Mouse (Mus musculus) MEL (cell line): ENCODE data around the gene Dohh. TPM values are rescaled to one million over a fixed set of nuclear protein-coding genes. Genes with fewer than 3 reads are reported as not detected.

Experiments used
- DNase-seq: peaks from one replicate; pipeline ENCODE4 v3.0.0; 2011; ENCODE audit warnings: low read depth, low spot score
- H3K27ac ChIP-seq: 2 replicates; pipeline ENCODE4 v1.5.1; 2012; ENCODE audit warnings: low read depth, mild to moderate bottlenecking, control low read depth, low read length, moderate library complexity; ENCODE audit not compliant: control insufficient read depth
- H3K27me3 ChIP-seq, 2 experiments: fragments of 150-350 bp in 1 of 2; sonication (generic) in 1 of 2; 2 replicates each; pipeline ENCODE4 v1.6.1; 2012; ENCODE audit warnings: low read length in 2 of 2, mild to moderate bottlenecking in 2 of 2, improper control_type of control experiment in 1 of 2, moderate library complexity in 1 of 2; ENCODE audit not compliant: insufficient read depth in 2 of 2, control insufficient read depth in 1 of 2
- H3K36me3 ChIP-seq, 2 experiments: 2 replicates each; pipeline ENCODE4 v1.6.1; 2012 to 2014; ENCODE audit warnings: low read length in 2 of 2, improper control_type of control experiment in 1 of 2, inconsistent platforms in 1 of 2, mild to moderate bottlenecking in 1 of 2; ENCODE audit not compliant: insufficient read depth in 2 of 2, control insufficient read depth in 1 of 2
- H3K4me1 ChIP-seq, 2 experiments: fragments of 150-350 bp in 1 of 2; sonication (generic) in 1 of 2; 2 replicates each; pipeline ENCODE4 v1.6.1; 2012; ENCODE audit warnings: low read length in 2 of 2, improper control_type of control experiment in 1 of 2, mild to moderate bottlenecking in 1 of 2; ENCODE audit not compliant: insufficient read depth in 2 of 2, control insufficient read depth in 1 of 2
- H3K4me3 ChIP-seq, 2 experiments: fragments of 150-350 bp in 1 of 2; sonication (generic) in 1 of 2; 2 replicates each; pipeline ENCODE4 v1.5.1; 2012; ENCODE audit warnings: low read depth in 2 of 2, low read length in 2 of 2, mild to moderate bottlenecking in 2 of 2, moderate library complexity in 2 of 2, control low read depth in 1 of 2, improper control_type of control experiment in 1 of 2; ENCODE audit not compliant: control insufficient read depth in 1 of 2, insufficient read depth in 1 of 2
- H3K79me2 ChIP-seq: 2 replicates; pipeline ENCODE4 v1.6.1; 2012; ENCODE audit warnings: mild to moderate bottlenecking, low read length, moderate library complexity; ENCODE audit not compliant: control insufficient read depth, poor library complexity, insufficient read depth
- H3K9ac ChIP-seq: 2 replicates; pipeline ENCODE4 v1.6.1; 2012; ENCODE audit warnings: low read depth, mild to moderate bottlenecking, control low read depth, low read length, moderate library complexity; ENCODE audit not compliant: control insufficient read depth, poor library complexity, severe bottlenecking
- H3K9me3 ChIP-seq: fragments of 150-350 bp; sonication (generic); replicated peaks from 2 replicates; pipeline ENCODE4 v1.6.1; 2012; ENCODE audit warnings: mild to moderate bottlenecking, low read length, improper control_type of control experiment, moderate library complexity; ENCODE audit not compliant: insufficient read depth
- CHD1 ChIP-seq: IDR thresholded peaks from 2 replicates; pipeline ENCODE4 v1.6.1; 2012; ENCODE audit warnings: low read depth, mild to moderate bottlenecking, inconsistent platforms, low read length, improper control_type of control experiment
- CHD2 ChIP-seq: IDR thresholded peaks from 2 replicates; pipeline ENCODE4 v1.6.1; 2011; ENCODE audit warnings: low read length, improper control_type of control experiment
- CTCF ChIP-seq, 3 experiments: IDR thresholded peaks in 2 of 3; conservative IDR thresholded peaks in 1 of 3; 2 replicates each; pipeline ENCODE4 v1.5.1; 2011 to 2012; ENCODE audit warnings: low read length in 3 of 3, low read depth in 2 of 3, mild to moderate bottlenecking in 2 of 3, improper control_type of control experiment in 1 of 3, inconsistent platforms in 1 of 3, mixed read lengths in 1 of 3, moderate library complexity in 1 of 3; ENCODE audit not compliant: control insufficient read depth in 1 of 3, insufficient read depth in 1 of 3, poor library complexity in 1 of 3, severe bottlenecking in 1 of 3
- E2F4 ChIP-seq: IDR thresholded peaks from 2 replicates; pipeline ENCODE4 v1.6.1; 2011; ENCODE audit warnings: low read depth, low read length, improper control_type of control experiment, borderline replicate concordance
- ELF1 ChIP-seq: IDR thresholded peaks from 2 replicates; pipeline ENCODE4 v1.6.1; 2014; ENCODE audit warnings: low read depth, mild to moderate bottlenecking, inconsistent platforms, low read length, improper control_type of control experiment, moderate library complexity
- ETS1 ChIP-seq: IDR thresholded peaks from 2 replicates; pipeline ENCODE4 v1.6.1; 2012; ENCODE audit warnings: low read depth, mild to moderate bottlenecking, inconsistent platforms, low read length, improper control_type of control experiment, moderate library complexity
- GATA1 ChIP-seq: IDR thresholded peaks from 2 replicates; pipeline ENCODE4 v1.6.1; 2011; ENCODE audit warnings: low read depth, low read length, improper control_type of control experiment
- HCFC1 ChIP-seq: IDR thresholded peaks from 2 replicates; pipeline ENCODE4 v1.6.1; 2012; ENCODE audit warnings: low read depth, mild to moderate bottlenecking, inconsistent platforms, low read length, improper control_type of control experiment, moderate library complexity
- JUND ChIP-seq: IDR thresholded peaks from 2 replicates; pipeline ENCODE4 v1.6.1; 2011; ENCODE audit warnings: low read depth, mild to moderate bottlenecking, improper control_type of control experiment, low read length
- KAT2A ChIP-seq: conservative IDR thresholded peaks from 2 replicates; pipeline ENCODE4 v1.6.1; 2012; ENCODE audit warnings: low read depth, low read length, improper control_type of control experiment, inconsistent platforms
- MAFK ChIP-seq: IDR thresholded peaks from 2 replicates; pipeline ENCODE4 v1.6.1; 2011; ENCODE audit warnings: low read depth, mild to moderate bottlenecking, low read length, improper control_type of control experiment, borderline replicate concordance
- MAX ChIP-seq: IDR thresholded peaks from 2 replicates; pipeline ENCODE4 v1.6.1; 2011; ENCODE audit warnings: low read length, improper control_type of control experiment
- MAZ ChIP-seq: IDR thresholded peaks from 2 replicates; pipeline ENCODE4 v1.6.1; 2012; ENCODE audit warnings: low read depth, mild to moderate bottlenecking, inconsistent platforms, low read length, improper control_type of control experiment
- MEF2A ChIP-seq: IDR thresholded peaks from 2 replicates; pipeline ENCODE4 v1.6.1; 2014; ENCODE audit warnings: low read depth, mild to moderate bottlenecking, inconsistent platforms, low read length, improper control_type of control experiment; ENCODE audit not compliant: poor library complexity, insufficient replicate concordance, severe bottlenecking; ENCODE audit errors: extremely low read depth
- MYB ChIP-seq: IDR thresholded peaks from 2 replicates; pipeline ENCODE4 v1.6.1; 2011; ENCODE audit warnings: mild to moderate bottlenecking, low read depth, low read length, improper control_type of control experiment
- NELFE ChIP-seq: IDR thresholded peaks from 2 replicates; pipeline ENCODE4 v1.6.1; 2011; ENCODE audit warnings: low read depth, low read length, improper control_type of control experiment
- POLR2A ChIP-seq, 2 experiments: IDR thresholded peaks; 2 replicates each; pipeline ENCODE4 v1.6.1; 2011 to 2012; ENCODE audit warnings: low read length in 2 of 2, mild to moderate bottlenecking in 2 of 2, control low read depth in 1 of 2, improper control_type of control experiment in 1 of 2, low read depth in 1 of 2, moderate library complexity in 1 of 2; ENCODE audit not compliant: control insufficient read depth in 1 of 2, insufficient read depth in 1 of 2, poor library complexity in 1 of 2
- POLR2AphosphoS2 ChIP-seq: IDR thresholded peaks from 2 replicates; pipeline ENCODE4 v1.6.1; 2011; ENCODE audit warnings: low read length, improper control_type of control experiment
- POLR2AphosphoS5 ChIP-seq: IDR thresholded peaks from 2 replicates; pipeline ENCODE4 v1.6.1; 2012; ENCODE audit warnings: low read depth, borderline replicate concordance, mild to moderate bottlenecking, inconsistent platforms, low read length, moderate library complexity, mixed read lengths
- RAD21 ChIP-seq: IDR thresholded peaks from 2 replicates; pipeline ENCODE4 v1.6.1; 2011; ENCODE audit warnings: mild to moderate bottlenecking, low read depth, low read length, improper control_type of control experiment
- TBP ChIP-seq: IDR thresholded peaks from 2 replicates; pipeline ENCODE4 v1.8.0; 2011; ENCODE audit warnings: low read depth, low read length, improper control_type of control experiment
- UBTF ChIP-seq: IDR thresholded peaks from 2 replicates; pipeline ENCODE4 v1.6.1; 2012; ENCODE audit warnings: low read depth, mild to moderate bottlenecking, inconsistent platforms, low read length, improper control_type of control experiment, moderate library complexity, borderline replicate concordance; ENCODE audit not compliant: insufficient read depth
- USF1 ChIP-seq: IDR thresholded peaks from 2 replicates; pipeline ENCODE4 v1.6.1; 2014; ENCODE audit warnings: low read depth, mild to moderate bottlenecking, inconsistent platforms, low read length, improper control_type of control experiment, moderate library complexity
- USF2 ChIP-seq, 2 experiments: IDR thresholded peaks; 2 replicates each; pipeline ENCODE4 v1.6.1; 2011 to 2012; ENCODE audit warnings: improper control_type of control experiment in 2 of 2, low read length in 2 of 2, borderline replicate concordance in 1 of 2, inconsistent platforms in 1 of 2, low read depth in 1 of 2, mild to moderate bottlenecking in 1 of 2; ENCODE audit not compliant: insufficient read depth in 1 of 2
- ZC3H11A ChIP-seq: IDR thresholded peaks from 2 replicates; pipeline ENCODE4 v1.6.1; 2012; ENCODE audit warnings: low read depth, mild to moderate bottlenecking, inconsistent platforms, low read length, improper control_type of control experiment
- ZKSCAN1 ChIP-seq: IDR thresholded peaks from 2 replicates; pipeline ENCODE4 v1.6.1; 2012; ENCODE audit warnings: low read depth, mild to moderate bottlenecking, inconsistent platforms, low read length, improper control_type of control experiment, moderate library complexity
- ZMIZ1 ChIP-seq: IDR thresholded peaks from 2 replicates; pipeline ENCODE4 v1.6.1; 2012; ENCODE audit warnings: low read depth, mild to moderate bottlenecking, inconsistent platforms, low read length, improper control_type of control experiment, moderate library complexity
- polyA plus RNA-seq, 2 experiments: library from polyadenylated mRNA; stranded (reverse) in 1 of 2; unstranded in 1 of 2; fragments of >175 nt in 1 of 2; fragments of >200 nt in 1 of 2; gene quantifications; 2 replicates each; pipeline versions ENCODE4 v1.2.1 to v1.2.4; 2012; ENCODE audit warnings: low replicate concordance in 2 of 2, low read depth in 1 of 2; ENCODE audit not compliant: insufficient read length in 2 of 2, insufficient read depth in 1 of 2, missing spikeins in 1 of 2
- total RNA-seq: library from RNA; depleted of rRNA; stranded (reverse); fragments of 300-350 nt; gene quantifications from 2 replicates; pipeline ENCODE4 v1.2.3, GENCODE M21; 2012

Dohh gene
- total and polyA plus RNA-seq, 3 experiments, result 145 to 153 TPM; not detected in 1

- peaks cover 0 to 12% of the 10 kb centered on the region in 2 experiments; a peak in 2 of 4 replicates for H3K36me3 ChIP-seq
- DNase-seq, result no peak
- peaks cover 10 to 14% of the 10 kb centered on the region in 2 experiments; a peak in 3 of 4 replicates for H3K4me1 ChIP-seq
- peaks cover 4% of the 10 kb centered on the region; the same call in 1 of the 2 replicates for H3K79me2 ChIP-seq
- TF ChIP-seq MAFK, result no peak
- TF ChIP-seq MYB, result no peak
- TF ChIP-seq ZKSCAN1, result no peak
- 0 out of 2 replicates have a peak, but pooled peaks have one; percentile 26 for TF ChIP-seq UBTF
- 0 out of 4 replicates have a peak, but pooled peaks of 1 of the 2 experiments have one; percentile 12 for TF ChIP-seq POLR2A (IDR thresholded peaks at IDR 0.05; ENCODE audit: control insufficient read depth in 1 of 2, insufficient read depth in 1 of 2, low read depth in 1 of 2, low read length in 2 of 2, poor library complexity in 1 of 2)
- no peak for TF ChIP-seq ZC3H11A
- no peak for TF ChIP-seq KAT2A
- TF ChIP-seq TBP, result no peak
- H3K27ac ChIP-seq, result peak overlapping the region; percentile 56
- H3K9me3 ChIP-seq, result no peaks in the 10 kb centered on the region
- peak overlapping the region; percentile 84 for H3K9ac ChIP-seq
- H3K27me3 ChIP-seq, result no peaks in the 10 kb centered on the region
- peak overlapping the region; percentile 81 to 94 for H3K4me3 ChIP-seq
Observed at GRCm38 (mm10) chr10:81349961-81350350, 34.3 kb upstream of the Dohh start.

- Histone ChIP-seq H3K79me2 (peaks cover 4% of the 10 kb centered on the region; the same call in 1 of the 2 replicates), H3K36me3 (peaks cover 0 to 14% of the 10 kb centered on the region in 2 experiments; a peak in 2 of 4 replicates), H3K4me1 (peaks cover 8 to 13% of the 10 kb centered on the region in 2 experiments; a peak in 3 of 4 replicates)
- TF ChIP-seq MAZ (peak; percentile 63), NELFE (peak; percentile 60), RAD21 (peak; percentile 35), TBP (peak; percentile 79; the same call in 1 of the 2 replicates), MAFK (no peak), UBTF (no peak), ZMIZ1 (0 out of 2 replicates have a peak, but pooled peaks have one; percentile 13), MYB (no peak), MAX (peak; percentile 56; the same call in 1 of the 2 replicates), CTCF (IDR thresholded peaks at IDR 0.05 in 2 of 3, conservative IDR thresholded peaks at IDR 0.05 in 1 of 3; ENCODE audit: control insufficient read depth in 1 of 3, insufficient read depth in 1 of 3, low read depth in 2 of 3, low read length in 3 of 3, poor library complexity in 1 of 3, severe bottlenecking in 1 of 3) (peak; percentile 71 to 81 (median 79)), POLR2AphosphoS2 (peak; percentile 54; the same call in 1 of the 2 replicates), E2F4 (no peak), ETS1 (peak; percentile 34; the same call in 1 of the 2 replicates), USF1 (peak; percentile 47), CHD2 (peak; percentile 26), POLR2A (IDR thresholded peaks at IDR 0.05; ENCODE audit: control insufficient read depth in 1 of 2, insufficient read depth in 1 of 2, low read depth in 1 of 2, low read length in 2 of 2, poor library complexity in 1 of 2) (peak; percentile 31 to 49; a peak in 2 of 4 replicates), POLR2AphosphoS5 (no peak), HCFC1 (peak; percentile 90), CHD1 (no peak), JUND (no peak), GATA1 (no peak), USF2 (IDR thresholded peaks at IDR 0.05; ENCODE audit: borderline replicate concordance in 1 of 2, insufficient read depth in 1 of 2, low read depth in 1 of 2, low read length in 2 of 2) (no peak), ELF1 (peak; percentile 62), MEF2A (no peak), ZC3H11A (0 out of 2 replicates have a peak, but pooled peaks have one; percentile 10)
Observed at GRCm38 (mm10) chr10:81350351-81351063, 33.7 kb upstream of the Dohh start, which contains the start of gene Hmg20b. Gene Hmg20b (minus strand): TSS chr10:81350480.

More at GRCm38 (mm10) chr10:81350351-81351063, 33.7 kb upstream of the Dohh start, which contains the start of gene Hmg20b:
- Histone ChIP-seq H3K9ac (peak within 1 kb of the TSS; percentile 84), H3K27ac (peak within 1 kb of the TSS; percentile 86), H3K9me3 (no peaks in the 10 kb centered on the region), H3K27me3 (no peaks in the 10 kb centered on the region), H3K4me3 (peak within 1 kb of the TSS; percentile 81 to 94)
- DNase-seq, result peak; percentile 100
